Mouse (Mus musculus) embryo, embryonic 10.5 days (tissue): ENCODE measurements around the gene Crabp2.
A peak's percentile ranks its signal among the peaks of the same experiment; 100 is the strongest.

ENCODE experiments used
- DNase-seq: peaks from one replicate; pipeline ENCODE4 v3.0.0-alpha.2; 2015; ENCODE audit warnings: low spot score

Gene Crabp2

GRCm38 (mm10) chr3:87927452-87927851 lies 21.0 kb upstream of the Crabp2 start:
- DNase-seq = no peak

DNA sequence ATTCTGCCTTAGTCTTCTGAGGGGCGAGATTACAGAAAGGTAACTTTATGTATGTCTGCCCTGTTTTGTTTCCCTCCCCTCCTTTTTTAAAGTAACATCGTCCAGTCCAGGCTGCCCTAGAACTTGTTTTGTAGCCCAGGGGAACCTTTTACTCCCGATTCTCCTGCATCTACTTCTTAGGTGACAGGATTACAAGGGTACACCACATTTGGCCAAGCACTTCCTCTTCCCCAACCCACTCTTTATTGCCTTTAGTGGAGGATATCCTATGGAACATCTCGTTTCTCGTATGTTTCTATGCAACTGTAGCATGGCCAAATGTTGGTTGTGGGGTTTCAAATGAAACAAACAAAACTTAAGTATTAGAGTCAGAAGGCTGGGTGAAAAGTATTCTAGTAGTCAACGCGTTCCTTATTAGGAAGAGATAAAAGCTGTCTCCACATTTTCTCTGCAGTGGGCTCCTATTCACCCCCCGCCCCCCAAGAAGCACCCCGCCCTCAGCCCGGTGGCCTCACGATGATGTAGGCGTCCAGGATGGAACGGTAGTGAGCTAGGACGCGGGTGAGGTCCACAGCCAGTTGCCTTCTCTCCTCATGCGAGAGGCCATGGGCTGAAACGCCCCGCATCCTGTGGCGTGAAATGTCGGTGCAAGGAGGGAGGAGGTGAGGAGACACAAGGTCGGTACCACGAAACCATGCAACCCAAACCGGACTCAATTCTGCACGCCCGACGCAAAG lies 19.0 kb upstream of the Crabp2 start:
- DNase-seq = no peak

DNA sequence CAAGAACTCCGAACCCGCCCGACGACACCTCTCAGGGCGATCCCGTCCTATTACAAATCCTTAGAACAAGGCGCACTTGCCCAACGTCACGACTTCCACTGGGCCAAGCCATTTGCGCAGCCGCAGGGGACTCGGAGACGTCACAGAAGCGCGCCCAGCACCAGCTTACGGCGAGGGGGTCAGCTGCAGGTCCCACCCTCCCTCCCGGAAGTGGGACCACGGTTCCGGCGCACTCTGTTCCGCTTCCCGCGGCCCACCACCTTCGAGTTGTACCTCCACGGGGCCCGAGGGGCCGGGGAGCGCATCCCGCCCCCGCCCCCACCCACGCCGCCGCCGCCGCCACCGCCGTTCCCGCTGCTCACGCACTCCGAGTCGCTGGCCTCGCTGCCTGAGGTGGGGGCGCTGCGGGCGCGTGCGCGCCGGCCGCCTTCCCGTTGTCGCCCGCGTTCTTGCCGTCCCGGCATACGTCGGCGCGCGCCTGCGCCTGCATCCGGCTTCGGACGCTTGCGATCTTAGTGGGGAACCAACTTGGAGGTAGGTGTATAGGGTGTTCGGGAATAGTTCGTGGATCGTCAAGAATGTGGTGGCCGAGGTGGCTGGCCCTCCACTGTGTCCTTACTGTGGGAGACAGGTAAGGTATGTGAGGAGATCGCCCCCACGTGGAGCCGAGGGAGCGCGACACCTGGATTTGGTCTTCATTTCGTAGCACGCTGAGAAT lies 18.2 kb upstream of the Crabp2 start, which contains the start of the genes Isg20l2 and Rrnad1:
Isg20l2 (plus strand) TSS at position 237 of the 718 bp plus-strand sequence.
Rrnad1 (minus strand) TSS at position 640 of the 718 bp plus-strand sequence.
- peak; percentile 98 for DNase-seq

DNA sequence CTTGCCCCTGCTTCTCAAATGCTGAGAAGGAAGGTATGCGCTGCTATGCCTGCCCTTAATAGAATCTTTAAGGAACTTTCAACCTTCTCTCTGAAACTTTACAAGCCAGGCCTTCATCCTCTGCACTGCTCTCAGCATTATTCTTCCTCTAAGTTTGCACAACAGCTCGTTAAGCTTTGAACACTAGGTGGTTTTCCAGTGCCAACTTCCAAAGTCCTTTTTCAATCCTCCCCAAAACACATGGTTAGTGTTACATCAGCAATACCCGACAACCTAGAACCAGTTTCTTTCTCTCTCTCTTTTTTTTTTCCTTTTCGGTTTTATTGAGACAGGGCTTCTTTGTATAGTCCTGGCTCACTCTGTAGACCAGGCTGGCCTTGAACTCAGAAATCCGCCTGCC lies 14.4 kb upstream of the Crabp2 start:
- DNase-seq = no peak

DNA sequence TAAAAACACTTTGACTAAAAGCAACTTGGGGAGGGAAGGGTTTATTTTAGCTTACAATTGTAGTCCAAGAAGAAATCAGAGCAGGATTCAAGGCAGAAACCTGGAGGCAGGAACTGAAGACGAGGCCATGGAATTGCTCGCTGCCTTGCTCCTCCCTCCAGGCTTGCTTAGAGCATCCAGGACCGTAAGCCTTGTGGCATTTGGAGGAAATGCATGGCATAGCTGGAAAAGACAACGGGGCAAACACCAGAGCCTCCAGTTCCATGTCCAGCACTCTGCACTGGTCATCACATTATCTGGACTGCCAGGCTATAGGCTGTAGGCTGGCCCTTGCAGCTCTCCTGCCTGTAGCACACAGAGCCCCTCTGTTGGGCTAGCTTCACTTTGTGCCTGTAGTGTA lies 14.0 kb upstream of the Crabp2 start:
- no peak for DNase-seq

- no peak for DNase-seq
Observed at GRCm38 (mm10) chr3:87935201-87935600, 13.3 kb upstream of the Crabp2 start.

DNA sequence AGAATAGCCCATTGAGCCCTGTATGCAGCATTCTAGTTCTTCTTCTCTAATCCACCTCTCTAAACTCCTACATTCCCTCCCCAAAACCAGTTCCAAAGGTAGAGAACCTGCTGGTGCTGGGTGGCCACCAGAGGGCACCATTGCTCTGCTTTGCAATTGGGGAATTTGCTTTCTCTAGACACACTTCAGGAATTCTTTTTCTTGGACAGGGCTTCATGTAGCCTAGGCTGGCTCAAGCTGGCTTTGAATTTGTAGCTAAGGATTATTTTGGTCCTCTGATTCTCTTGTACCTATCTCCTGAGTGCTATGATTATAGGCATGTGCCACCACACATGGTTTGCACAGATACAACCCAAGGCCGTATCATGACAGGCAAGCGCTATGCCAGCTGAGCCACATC lies 12.7 kb upstream of the Crabp2 start:
- DNase-seq = peak; percentile 92

GRCm38 (mm10) chr3:87940611-87941010 lies 7.9 kb upstream of the Crabp2 start:
- no peak for DNase-seq

DNA sequence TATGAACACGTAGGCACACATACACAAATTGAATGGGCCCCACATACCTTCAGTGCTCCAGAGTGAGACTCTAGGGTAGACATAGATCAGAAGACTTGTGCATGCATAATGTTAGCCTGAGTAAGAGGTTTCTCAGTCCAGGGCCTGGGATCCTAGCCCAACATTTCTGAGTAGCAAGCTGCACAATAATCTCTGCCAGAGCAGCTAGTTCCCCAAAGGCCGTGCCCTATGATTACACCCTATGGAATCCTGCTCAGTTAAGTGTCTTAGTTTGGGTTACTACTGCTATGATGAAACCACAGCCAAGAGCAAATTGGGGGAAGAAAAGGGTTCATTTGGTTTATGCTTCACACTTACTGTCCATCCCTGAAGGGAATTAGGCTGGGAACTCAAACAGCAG lies 6.0 kb upstream of the Crabp2 start:
- DNase-seq = no peak

- no peak for DNase-seq
Observed at GRCm38 (mm10) chr3:87943586-87943985, 4.9 kb upstream of the Crabp2 start.

DNA sequence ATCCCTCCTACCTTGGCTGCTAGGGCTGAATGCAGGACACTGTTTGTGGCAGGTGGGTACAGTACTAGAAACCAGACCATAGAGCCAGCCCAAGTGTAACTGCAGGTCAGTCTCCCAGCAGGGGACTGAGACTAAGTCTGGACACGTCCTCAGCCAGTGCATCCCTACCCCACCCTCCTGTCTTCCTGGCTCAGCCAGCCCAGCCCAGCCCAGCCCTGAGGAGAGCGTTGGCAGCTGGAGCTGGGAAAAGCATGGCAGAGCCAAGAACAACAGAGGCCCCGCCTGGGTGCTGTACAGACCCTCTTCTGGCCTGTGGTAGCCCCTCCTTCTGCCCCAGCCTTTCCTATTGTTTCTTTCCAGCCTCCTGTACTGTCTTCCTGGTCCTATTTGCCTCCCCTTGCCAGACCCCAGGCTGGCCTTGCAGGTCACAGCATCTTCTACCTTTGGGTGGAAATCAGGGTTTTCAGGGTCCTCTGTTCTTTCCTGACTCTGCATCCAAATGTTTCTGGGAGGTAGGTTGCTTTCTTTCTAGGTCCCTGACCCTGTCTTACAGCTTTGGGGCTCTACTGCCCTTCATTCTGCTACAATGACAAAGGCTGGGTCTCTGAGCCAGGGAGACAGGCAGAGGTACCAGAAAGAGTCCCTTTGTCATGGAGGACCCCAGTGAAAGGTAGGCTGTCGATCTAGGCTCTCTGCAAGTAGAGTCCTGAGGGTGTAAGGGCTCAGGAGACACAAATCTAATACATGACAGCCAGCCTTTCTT lies 3.4 kb upstream of the Crabp2 start:
- DNase-seq = peak; percentile 42

GRCm38 (mm10) chr3:87945781-87946540 lies 2.5 kb upstream of the Crabp2 start:
- DNase-seq = peak; percentile 71

GRCm38 (mm10) chr3:87946541-87946860 lies 2.0 kb upstream of the Crabp2 start:
- DNase-seq = peak; percentile 59

GRCm38 (mm10) chr3:87947056-87947810 lies 1.2 kb upstream of the Crabp2 start:
- DNase-seq = peak; percentile 70

- DNase-seq = peak; percentile 97
Observed at GRCm38 (mm10) chr3:87947811-87948199, 661 bp upstream of the Crabp2 start.

GRCm38 (mm10) chr3:87949266-87949954 lies 944 bp downstream of the Crabp2 start:
- peak; percentile 74 for DNase-seq

DNA sequence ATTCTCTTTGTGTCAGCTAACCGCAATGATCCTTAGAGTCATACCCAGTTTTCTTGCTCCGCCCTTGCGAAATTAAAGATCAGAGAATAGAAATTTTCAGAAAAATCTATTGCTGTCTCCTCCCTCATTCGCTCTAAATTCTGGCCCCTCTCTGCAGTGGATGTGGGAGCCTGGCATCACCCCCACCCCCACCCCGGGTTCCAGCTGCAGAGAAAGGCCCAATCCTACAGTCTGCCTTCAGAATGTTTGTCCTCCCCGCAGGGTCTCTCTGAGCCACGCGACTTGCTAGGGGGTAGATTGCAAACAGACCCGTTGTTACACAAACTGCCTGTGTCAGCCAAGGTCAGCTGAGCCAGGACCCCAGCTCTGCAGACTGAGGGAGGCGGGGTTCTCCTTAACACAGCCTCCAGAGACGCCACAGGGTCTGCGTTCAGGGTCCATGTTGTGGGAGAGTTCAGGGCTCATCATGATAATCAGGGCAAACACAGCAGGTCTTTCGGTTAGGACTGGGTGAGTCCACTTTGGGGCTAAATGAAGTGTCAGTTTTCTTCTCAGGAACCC lies 1.6 kb downstream of the Crabp2 start:
- DNase-seq = peak; percentile 76

DNA sequence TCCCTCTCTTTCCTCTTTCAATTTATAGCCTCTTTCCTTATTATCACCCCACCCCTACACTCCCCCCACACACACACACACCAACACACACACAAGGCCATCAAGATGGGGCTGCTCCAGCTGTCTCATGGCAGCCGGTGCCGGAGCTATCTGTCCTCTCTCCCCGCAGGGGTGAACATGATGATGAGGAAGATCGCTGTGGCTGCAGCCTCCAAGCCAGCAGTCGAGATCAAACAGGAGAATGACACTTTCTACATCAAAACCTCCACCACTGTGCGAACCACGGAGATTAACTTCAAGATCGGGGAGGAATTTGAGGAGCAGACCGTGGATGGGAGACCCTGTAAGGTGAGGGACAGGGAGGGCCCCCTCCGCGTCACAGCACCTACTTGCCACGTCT lies 3.5 kb downstream of the Crabp2 start:
- no peak for DNase-seq

GRCm38 (mm10) chr3:87952440-87952839 lies 4.0 kb downstream of the Crabp2 start:
- peak; percentile 72 for DNase-seq

GRCm38 (mm10) chr3:87958056-87958455 lies 9.6 kb downstream of the Crabp2 start:
- peak; percentile 76 for DNase-seq
